Mouse (Mus musculus) B cell, adult 2 months (primary cell): ENCODE measurements around the gene Taar9.
"Not testable (repeated sequence)": the region's sequence is repeated elsewhere in the genome, so short reads cannot be mapped to it uniquely, and the experiment has no call there.

Source experiments
- DNase-seq, 2 experiments: peaks; one replicate each; pipeline ENCODE4 v3.0.0; 2022

Gene Taar9

DNA sequence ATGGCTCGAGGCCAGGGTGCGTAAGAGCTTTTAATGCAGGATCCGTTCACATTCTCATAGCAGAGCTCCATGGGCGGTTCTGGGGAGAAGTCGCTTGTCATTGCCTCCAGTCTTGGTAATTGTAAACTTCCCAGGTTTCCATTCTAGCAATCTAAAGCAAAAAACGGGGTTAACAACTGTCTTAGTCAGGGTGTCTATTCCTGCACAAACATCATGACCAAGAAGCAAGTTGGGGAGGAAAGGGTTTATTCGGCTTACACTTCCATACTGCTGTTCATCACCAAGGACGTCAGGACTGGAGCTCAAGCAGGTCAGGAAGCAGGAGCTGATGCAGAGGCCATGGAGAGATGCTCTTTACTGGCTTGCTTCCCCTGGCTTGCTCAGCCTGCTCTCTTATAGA is at the start of gene Taar9:
TSS of gene Taar9 (minus strand) at position 101 of the 400 bp plus-strand sequence.
- DNase-seq, result not testable (repeated sequence)

DNA sequence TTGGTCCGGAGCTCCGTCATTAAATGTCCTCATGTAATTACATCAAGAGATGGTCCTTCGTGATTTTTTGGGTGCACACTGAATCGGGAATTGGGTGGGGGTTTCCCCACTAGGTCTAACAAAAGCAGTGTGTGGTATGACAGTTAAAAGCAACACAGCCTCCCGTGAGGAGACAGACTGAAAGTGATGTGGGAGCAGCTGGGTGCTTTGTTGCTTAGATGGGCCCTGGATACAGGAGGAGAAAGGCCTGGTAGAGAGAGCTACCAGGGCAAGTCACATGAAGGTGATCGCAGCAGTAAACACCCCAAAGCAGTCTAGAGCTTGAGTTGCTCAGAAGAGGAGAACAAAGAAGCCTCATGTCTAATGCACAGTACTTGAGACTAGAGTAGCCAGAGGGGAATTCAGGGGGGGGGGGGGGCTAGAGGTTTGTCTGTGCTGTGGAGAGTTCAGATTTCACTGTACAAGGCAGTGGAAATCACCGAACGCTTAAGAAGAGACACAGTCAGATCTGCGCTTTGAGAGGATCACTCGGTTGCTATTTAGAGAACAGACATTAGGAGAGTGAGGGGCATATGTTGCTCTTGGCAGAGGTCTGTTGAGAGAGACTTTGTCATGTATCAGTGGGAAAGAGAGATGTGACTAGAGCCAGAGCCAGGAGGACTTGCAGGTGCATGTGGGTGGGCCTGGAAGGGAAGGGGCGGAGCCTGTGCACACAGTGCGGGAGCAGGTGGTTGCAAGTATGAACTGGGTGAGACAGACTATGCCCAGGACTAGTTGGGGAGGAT is 49.3 kb upstream of the Taar9 start:
- DNase-seq, result peak; percentile 55

DNA sequence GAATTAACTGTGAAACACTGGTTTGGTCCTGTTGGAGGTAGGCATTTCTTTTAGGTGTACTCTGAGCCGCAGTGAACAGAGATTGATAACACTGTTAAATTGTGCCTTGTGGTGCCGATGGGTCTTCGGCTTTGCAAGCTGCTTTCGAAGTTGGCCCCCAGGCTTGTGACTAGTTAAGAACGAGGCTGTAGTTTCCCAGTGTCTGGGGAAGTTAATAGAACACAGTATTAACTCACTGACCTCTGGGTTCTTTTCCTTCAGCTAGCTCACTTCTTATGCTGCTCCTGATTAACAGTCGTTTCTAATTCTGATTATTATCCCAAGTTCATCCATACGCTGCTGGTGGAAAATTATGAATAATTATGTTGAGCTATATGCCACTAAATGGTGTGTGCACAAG is 40.8 kb upstream of the Taar9 start:
- no peak for DNase-seq

DNA sequence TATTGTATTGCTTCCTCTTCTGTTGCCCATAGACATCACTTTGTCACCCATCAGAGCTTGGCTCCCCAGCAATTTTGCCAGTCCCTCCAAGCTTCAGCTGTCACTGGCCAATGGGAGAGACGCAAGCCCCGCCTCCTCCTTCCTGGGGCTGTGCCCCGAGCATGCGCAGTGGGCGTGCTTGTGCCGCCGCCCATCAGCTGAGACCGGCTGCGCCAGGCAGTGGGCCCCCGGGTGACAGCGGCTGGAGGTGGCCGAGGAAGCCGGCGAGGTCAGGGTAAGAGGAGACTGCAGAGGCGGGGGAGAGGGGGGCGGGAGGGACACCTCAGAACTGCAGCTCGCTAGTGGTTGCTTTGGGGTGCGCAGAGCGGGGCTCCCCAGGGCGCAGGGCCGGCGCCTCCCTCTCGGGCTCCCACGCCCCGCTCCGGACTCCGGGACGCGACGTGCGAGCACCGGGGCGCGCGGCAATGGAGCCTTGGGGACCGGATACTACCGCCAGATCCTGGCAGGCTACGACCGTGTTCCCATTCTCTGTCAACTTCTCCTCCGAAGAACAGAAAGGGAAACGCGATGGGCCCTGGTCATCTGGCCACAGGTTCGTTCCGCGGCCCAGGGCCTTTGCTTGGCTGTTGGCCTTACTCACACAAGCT is 39.9 kb upstream of the Taar9 start, which contains the start of gene Stx7:
TSS of gene Stx7 (plus strand) at position 168 of the 647 bp plus-strand sequence.
- DNase-seq, result peak; percentile 93

DNA sequence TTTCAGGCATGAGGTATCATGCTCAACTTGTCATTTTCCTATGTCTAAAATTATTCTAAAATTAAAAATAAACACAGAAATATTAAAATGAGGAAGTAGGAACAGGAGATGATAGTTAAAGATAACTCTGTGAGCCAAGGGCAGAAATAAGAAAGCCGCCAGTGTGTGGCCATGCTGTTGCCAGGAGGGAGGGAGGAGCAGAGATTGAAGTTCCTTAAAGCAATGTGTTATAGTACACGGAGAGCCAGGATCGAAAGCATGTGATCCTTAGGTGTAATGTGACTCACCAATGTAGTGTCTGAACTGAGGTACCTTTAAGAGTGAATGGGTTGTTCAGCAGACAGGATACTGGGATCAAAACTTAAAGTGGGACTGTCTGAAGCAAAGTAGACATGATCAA is 33.4 kb upstream of the Taar9 start:
- no peak for DNase-seq

DNA sequence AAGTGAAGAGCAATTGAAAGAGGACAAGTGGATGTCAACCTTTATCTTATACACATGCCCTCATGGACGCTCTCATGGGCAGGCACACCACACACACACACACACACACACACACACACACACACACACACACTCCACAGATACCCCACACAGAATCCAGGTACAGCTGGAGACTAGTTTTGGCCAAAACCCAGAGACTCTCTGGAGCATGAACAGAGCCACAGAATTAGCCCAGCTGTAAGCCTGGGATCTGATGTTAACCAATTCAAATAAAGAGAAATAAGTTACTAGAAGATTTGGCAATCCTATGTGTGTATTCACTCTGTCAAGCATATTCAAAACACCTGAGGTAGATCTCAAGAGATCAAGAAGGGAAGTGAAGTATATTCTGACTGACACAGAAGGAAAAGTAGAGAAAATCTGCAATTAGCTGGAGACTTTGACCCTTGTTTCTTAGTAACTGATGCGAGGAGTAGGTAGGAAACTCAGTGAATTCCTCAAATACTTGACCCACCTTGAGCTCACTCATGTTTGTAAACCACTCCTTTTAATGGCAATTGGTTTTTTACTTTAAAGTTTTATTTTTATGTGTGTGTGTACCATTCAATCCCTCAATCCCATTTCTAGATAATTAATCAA is 29.4 kb upstream of the Taar9 start:
- no peak for DNase-seq

DNA sequence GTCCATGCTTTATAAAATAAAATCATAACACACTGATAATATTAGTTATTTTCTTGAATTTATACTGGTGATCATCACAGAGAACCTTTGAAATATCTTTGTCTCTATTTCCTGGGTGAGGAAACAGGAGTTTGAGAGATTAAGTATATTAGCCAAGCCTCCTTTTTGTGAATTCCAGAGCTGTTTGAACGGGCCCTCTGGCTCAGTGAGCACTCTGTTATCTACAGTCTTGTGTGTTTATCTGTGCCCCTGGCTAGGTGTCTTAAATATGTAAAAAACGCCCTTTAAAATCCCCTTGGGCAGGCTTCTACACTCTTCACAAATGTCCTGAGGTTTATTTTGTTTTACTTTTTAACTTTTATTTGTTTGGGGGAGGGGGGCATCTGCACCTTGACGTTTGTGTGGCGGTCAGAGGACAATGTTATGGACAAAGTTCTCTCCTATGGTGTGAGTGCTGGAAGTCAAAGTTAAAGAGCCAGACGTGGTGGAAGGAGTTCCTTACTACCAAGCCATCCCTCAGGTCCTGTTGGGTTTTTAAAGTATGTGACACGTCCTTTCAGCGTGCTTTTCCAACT is 24.8 kb upstream of the Taar9 start:
- DNase-seq, result no peak

DNA sequence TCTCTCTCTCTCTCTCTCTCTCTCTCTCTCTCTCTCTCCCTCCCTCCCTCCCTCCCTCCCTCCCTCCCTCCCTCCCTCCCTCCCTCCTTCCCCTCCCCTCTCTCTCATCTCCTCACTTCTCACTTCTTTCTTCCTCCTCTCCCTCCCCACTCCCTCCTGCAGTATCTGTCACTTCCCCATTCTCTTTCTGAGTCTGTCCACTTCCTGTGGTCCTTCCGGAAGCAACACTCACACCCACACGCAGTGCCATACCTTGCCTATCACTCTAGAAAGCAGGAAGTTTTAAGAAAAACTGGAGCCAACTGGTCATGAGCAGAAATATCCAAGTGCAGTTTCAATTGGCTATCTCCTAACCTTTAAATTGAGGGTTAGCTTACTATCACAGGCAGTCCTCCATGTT is 23.8 kb upstream of the Taar9 start:
- peak; percentile 25 to 42 for DNase-seq

DNA sequence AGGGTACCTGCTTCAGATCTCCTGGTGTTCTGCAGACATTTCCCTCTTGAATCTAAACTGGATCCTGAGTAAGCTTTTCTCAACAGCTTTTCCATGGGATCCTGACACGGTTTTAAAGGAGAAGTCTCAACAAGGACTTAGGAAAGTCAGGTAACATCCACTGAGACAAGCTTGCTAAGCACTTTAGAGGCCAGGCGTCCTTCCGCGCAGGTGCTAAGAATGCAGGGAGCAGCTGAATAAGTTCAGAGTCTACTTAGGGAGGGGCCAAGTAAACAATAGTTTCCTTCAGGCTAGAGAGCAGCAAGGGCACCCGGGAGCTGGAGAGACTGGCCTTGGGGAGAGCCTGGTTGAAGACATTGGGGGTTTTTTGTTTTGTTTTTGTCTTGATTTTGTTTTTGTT is 22.9 kb upstream of the Taar9 start:
- no peak for DNase-seq

DNA sequence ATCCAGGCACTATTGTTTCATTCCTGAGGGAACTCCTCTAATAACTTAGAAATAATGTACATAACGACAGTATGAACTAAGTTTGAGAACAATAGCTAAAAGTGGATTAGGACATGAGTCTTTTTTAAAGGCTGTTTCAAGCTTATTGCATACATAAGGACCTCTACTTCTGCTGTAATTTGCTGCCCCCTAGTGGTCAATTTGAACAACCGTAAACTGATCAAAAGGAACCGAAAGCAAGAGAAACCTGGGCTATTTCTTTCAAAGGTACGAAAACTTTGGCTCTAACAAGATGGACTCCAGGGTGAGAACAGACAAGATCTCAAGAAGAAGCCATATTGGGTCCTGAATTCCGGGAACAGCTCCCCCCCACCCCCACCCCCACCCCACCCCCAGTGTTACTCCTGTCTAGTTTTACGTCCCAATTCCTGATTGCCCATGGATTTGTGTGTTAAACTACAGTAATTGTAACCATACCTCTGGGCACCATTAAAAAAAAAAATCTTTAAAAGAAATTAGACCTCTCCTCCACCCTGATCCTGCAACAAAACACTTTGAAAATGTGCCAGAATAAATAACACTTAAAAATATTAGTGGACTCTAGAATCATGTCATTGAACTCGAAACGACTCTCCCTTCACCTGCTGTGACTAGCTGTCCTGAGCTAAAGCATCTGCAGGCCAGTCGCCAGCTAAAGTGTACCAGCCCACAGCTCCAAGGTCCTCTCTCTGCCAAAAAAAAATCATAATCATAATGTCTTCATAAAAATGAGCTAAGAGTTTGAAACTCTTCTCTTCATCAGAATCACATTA is 22.3 kb upstream of the Taar9 start:
- peak; percentile 80 to 84 for DNase-seq

DNA sequence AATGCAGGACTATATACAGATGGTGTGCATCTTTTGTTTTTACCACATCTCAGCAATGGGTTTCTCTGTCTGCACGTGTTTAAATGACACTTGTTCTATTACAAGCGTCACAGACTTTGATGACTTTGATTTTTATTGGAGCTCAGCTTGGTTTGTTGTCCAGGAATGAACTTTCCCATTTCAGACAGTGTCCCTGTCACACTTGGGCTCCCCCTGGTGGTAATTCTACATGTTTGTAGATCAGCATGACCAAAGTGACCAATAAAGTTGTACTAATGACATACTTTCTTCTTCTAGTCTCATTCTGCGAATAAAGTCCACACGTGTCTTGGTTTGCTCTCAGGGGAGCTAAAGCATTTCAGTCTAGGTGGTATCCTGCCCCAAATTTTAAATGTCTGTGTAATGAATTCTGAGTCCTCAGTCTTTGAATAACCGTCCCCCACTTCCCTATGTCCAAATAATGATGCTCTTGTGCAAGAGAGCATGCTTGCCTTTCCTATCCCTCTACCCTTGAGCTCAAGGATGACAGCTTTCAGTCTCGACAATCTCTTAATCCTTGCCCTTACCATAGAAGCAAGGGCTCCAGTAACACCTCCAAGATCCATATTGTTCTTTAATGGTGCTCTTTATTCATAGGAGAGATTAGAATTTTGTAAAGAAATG is 1.9 kb upstream of the Taar9 start:
- DNase-seq, result peak; percentile 41 to 50

DNA sequence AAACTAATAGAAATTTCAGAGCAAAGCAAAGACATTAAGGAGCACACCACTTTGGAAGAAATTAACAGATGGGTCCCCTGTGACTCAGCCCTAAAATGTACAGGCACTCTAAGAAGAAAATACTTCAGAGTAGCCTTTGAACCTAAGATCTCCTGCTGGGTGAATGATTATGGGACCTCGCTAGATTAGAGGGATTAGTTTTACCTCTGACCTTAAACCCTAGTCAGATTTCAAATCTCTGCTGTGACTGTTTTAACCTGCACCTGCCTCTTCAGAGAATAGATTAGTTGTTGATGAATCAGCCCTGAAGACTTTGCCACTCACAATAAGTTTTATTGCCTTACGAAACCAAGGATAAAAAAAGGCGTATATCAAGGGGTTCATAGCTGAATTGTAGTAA is 1.1 kb downstream of the Taar9 start:
- DNase-seq, result no peak

DNA sequence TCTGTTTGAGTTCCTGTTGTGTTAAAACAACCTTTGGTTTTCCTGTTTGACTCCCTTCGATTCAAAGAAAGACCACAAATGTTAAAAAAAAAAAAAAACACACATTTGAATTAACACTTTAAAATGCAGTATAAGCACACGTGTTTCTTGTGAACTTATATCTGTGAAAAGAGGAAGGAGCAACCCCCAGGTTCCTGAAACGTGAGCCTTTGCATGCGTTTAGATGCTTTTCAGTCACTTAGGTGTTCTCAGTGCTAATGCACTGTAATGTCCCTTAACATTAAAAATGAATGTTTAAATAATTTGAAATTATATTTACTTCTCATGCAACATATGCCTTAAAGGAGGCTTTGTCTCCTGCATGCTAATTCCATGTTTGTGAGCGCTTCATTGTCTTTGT is 1.6 kb downstream of the Taar9 start:
- no peak for DNase-seq

DNA sequence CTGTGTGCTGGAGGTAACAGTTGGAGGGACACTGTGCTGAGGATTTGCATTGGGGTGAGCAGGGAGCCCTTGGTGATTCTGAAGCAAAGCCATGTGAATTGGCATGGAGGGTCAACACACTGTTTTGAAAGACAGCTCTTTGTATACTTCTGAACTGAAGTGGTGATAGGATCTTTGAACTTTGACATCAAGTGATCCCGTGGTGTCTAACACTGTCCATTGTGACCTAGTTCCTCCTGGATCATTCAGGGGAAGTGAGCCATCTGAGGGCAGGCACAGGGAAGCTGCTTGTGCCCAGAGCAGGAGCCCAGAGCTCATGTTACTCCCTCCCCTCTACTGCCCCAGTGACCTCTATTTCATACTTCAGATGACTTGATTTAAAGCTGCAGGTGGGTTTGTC is 6.0 kb downstream of the Taar9 start:
- not testable (repeated sequence) for DNase-seq

DNA sequence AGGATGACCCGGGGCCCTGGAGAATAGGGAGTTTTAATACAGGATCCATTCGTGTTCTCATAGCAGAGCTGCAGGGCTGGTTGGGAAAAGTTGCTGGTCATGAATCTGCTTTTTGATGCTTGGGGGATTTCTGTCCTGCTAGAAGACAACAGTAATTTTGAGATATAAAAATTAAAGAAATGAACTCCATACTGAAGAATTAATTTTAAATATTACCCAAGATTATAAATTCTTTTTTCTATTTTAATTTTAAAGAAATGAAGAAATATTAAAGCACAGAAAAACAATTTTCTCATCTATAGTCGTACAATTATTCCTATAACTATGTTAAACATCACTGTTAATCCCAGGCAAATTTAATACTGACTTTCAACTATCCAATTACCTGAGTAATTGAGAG is 7.5 kb downstream of the Taar9 start, which contains the start of gene Taar8c:
TSS of gene Taar8c (minus strand) at position 101 of the 400 bp plus-strand sequence.
- DNase-seq, result not testable (repeated sequence)

DNA sequence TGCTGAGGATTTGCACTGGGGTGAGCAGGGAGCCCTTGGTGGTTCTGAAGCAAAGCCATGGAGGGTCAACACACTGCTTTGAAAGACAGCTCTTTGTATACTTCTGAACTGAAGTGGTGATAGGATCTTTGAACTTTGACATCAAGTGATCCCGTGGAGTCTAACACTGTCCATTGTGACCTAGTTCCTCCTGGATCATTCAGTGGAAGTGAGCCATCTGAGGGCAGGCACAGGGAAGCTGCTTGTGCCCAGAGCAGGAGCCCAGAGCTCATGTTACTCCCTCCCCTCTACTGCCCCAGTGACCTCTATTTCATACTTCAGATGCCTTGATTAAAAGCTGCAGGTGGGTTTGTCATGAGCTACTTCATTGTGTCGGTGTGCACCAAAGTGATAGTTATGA is 12.3 kb downstream of the Taar9 start:
- DNase-seq, result not testable (repeated sequence)

DNA sequence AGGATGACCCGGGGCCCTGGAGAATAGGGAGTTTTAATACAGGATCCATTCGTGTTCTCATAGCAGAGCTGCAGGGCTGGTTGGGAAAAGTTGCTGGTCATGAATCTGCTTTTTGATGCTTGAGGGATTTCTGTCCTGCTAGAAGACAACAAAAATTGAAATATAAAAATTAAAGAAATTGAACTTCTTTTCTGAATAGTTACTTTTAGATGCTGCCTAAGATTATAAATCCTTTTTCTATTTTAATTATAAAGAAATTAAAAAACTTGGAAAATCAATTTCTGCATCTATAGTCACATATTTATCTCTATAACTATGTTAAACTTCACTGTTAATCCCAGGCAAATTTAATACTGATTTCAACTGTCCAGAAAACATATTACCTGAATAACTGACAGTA is 17.1 kb downstream of the Taar9 start, which contains the start of gene Taar8b:
TSS of gene Taar8b (minus strand) at position 101 of the 400 bp plus-strand sequence.
- DNase-seq, result no peak

DNA sequence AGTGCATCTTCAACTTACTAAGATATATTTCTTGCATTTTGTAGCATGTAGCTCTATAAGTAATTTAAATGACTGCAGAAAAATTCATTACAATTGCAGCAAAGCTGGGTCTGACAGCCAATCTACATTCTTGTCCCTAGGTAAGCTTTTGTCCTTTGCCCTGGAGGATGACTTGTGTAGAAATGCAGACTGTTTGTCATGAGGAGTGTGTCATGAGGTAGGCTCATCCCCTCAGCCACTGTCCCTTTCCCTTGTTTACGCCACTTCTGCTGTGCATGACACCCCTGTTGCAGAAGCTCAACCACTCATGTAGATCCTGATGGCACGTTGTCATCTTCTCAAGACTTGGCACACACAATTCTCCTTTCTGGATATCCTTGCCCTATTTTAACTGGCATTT is 22.2 kb downstream of the Taar9 start:
- DNase-seq, result no peak

DNA sequence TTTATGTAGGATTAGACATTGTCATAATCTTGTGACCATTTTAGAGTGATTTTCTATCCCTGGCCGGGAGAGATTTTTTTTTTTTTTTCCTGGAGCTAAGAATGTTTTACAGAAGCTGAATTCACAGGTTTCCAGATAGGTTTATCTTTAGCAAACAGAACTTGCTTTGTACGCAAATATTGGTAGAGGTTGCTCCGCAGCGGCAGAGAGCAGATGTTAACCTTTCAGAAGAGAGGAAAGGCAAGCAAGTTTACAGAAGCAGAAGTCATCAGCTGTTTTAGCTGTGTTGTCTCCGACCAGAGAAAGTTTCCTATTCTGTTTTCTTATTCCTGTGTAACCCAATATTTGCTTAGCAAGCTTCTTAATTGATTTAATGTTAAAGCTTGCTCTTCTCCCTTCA is 22.8 kb downstream of the Taar9 start:
- DNase-seq, result no peak

DNA sequence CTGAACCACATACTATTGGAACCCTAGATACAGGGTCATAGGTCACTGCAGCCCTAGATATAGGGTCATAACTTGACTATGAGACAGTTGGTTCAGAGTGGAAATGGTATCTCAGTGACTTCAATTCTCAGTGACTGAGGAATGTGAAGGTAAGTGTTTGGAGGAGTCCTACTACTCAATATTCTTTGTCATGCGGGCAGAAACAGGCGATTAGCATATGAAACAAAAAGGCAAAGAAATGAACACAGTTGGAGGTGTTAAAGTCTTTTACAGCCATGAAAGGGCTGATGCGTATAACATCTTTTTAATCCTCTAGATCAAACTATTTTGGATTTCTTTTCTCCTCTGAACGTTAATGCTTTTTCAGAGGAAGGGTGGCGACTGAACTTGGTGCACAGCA is 23.4 kb downstream of the Taar9 start:
- no peak for DNase-seq

DNA sequence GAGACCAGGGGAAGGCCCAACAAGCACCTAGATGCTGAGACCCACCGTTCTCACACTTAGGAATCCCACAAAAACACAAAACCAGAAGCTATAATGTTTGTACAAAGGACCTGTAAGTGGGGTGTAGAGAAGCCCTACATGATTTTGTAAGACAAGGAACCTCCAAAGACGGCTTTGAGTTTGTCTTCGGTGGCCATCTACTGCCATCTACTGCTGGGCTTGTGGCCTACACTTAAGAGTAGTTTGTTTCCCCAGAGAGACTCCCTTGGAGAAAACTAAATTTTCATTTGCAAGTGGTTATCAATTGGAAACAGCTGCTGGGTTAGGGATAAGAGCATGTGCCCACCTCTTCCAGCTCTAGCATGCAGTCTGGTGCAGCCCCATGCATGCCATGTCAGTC is 29.2 kb downstream of the Taar9 start:
- DNase-seq, result peak; percentile 7 to 20

DNA sequence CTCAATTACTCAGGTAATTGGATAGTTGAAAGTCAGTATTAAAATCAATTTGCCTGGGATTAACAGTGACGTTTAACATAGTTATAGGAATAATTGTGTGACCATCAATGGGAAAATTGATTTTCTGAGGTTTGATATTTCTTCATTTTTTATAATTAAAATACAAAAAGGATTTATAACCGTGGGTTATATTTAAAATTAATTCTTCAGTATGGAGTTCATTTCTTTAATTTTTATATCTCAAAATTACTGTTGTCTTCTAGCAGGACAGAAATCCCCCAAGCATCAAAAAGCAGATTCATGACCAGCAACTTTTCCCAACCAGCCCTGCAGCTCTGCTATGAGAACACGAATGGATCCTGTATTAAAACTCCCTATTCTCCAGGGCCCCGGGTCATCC is 33.1 kb downstream of the Taar9 start, which contains the start of gene Taar8a:
TSS of gene Taar8a (plus strand) at position 301 of the 400 bp plus-strand sequence.
- not testable (repeated sequence) for DNase-seq
